Mouse (Mus musculus) testis, adult 2 months (tissue): ENCODE measurements around the gene Psmg4.

Experiments used
- CTCF ChIP-seq: fragments of 200-500 bp; IDR thresholded peaks from 2 replicates; pipeline ENCODE4 v1.5.1; 2012; ENCODE audit warnings: low read depth, mild to moderate bottlenecking, inconsistent platforms, low read length, moderate library complexity; ENCODE audit not compliant: control insufficient read depth, insufficient read depth, insufficient replicate concordance
- POLR2A ChIP-seq: fragments of 200-500 bp; IDR thresholded peaks from 2 replicates; pipeline ENCODE4 v1.6.1; 2012; ENCODE audit warnings: low read depth, mild to moderate bottlenecking, inconsistent platforms, low read length, moderate library complexity; ENCODE audit not compliant: control insufficient read depth

- TF ChIP-seq CTCF = no peak
- TF ChIP-seq POLR2A = no peak
Measured at GRCm38 (mm10) chr13:34153254-34154011, 9.3 kb upstream of the Psmg4 start.
